10 mouse cellular contexts compared by ENCODE assay signal in the genomic region with DNA sequence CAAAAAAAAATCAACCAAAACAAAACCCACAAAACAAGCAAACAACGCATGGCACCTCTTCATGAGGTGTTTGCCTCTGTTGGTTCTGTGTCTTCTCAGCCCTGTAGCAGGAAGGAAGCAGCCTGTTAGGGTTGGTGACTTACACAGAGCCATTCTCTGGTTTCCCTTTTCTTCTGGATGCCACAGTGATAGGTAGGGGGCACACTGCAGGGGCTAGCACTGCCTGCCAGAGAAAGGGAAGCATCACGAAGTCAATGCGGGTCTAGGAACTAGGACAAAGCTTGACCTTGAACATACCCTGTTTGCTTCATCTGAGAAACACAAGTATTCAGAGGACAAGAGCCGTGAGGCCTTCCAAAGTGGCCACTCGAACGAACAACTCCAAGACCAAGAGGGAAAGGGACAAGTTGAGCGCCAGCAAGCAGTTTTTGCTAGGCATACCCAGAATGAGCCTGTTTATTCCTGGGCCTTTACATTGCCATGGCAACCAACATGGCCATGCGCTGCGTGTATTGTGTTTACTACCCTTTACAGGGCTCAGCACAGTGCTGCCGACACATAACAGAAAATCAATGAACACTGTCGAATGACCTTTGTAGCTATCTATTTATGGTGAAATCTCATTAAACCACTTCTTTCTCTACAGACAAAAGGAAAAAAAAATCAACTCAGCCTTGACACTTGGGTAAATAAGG.
DNase-seq lines count a peak whose midpoint lies in the region; ATAC-seq and TF ChIP-seq lines count a peak whose summit lies in the region.
"Had no signal": no experiment of that assay in that cellular context is flagged by ENCODE, and none has a peak within 500 bp of the region (broad histone marks: within the 10 kb centered on the region; RNA-seq: fewer than 3 reads in every experiment).

No protein-coding gene starts in this region.

- H3K27me3 ChIP-seq in kidney, embryonic 14.5 days (ENCODE audit: control insufficient read depth, insufficient read depth, low read length), result no peaks in the 10 kb centered on the region
- H3K27me3 ChIP-seq in hindbrain, embryonic 11.5 days (ENCODE audit: control insufficient read depth, insufficient read depth, low read length), result no peaks in the 10 kb centered on the region
- H3K27me3 ChIP-seq in lung, embryonic 14.5 days (ENCODE audit: insufficient read depth, low read length), result no peaks in the 10 kb centered on the region
- H3K27me3 ChIP-seq in heart, adult 2 months (ENCODE audit: control insufficient read depth, insufficient read depth, low read length), result no peaks in the 10 kb centered on the region
- H3K27me3 ChIP-seq: heart, embryonic 15.5 days had no signal

- no peak for TF ChIP-seq EP300 in heart, adult 2 months (IDR thresholded peaks at IDR 0.05; ENCODE audit: insufficient read depth, low read depth, low read length)

- H3K4me2 ChIP-seq in kidney, embryonic 14.5 days (replicated peaks; ENCODE audit: low read depth, low read length), result no peak overlapping the region
- H3K4me2 ChIP-seq in hindbrain, embryonic 11.5 days (replicated peaks; ENCODE audit: low read depth, low read length), result no peak overlapping the region
- H3K4me2 ChIP-seq in lung, embryonic 14.5 days, result no peak overlapping the region
- H3K4me2 ChIP-seq: heart, embryonic 15.5 days had no signal

- no peak for TF ChIP-seq CTCF in lung, embryonic 14.5 days (IDR thresholded peaks at IDR 0.05; ENCODE audit: low read depth)
- no peak for TF ChIP-seq CTCF in heart, adult 2 months (IDR thresholded peaks at IDR 0.05)

- no peaks in the 10 kb centered on the region for H3K4me1 ChIP-seq in kidney, embryonic 14.5 days (ENCODE audit: control insufficient read depth, insufficient read depth, low read length)
- no peaks in the 10 kb centered on the region for H3K4me1 ChIP-seq in hindbrain, embryonic 11.5 days (replicated peaks; ENCODE audit: control insufficient read depth, insufficient read depth, low read length)
- no peaks in the 10 kb centered on the region for H3K4me1 ChIP-seq in lung, embryonic 14.5 days (ENCODE audit: insufficient read depth)
- no peaks in the 10 kb centered on the region for H3K4me1 ChIP-seq in heart, adult 2 months (ENCODE audit: control insufficient read depth, insufficient read depth, low read length)
- H3K4me1 ChIP-seq: heart, embryonic 15.5 days had no signal

- intact Hi-C loops in heart, adult 2 months (cut with DNase I), result no loop called here

- 0 out of 2 replicates have a peak, but pooled peaks cover 2% of the 10 kb centered on the region for H3K9me3 ChIP-seq in kidney, embryonic 14.5 days (ENCODE audit: control insufficient read depth, low read length)
- H3K9me3 ChIP-seq in hindbrain, embryonic 11.5 days (ENCODE audit: control insufficient read depth, low read length), result no peaks in the 10 kb centered on the region
- H3K9me3 ChIP-seq in lung, embryonic 14.5 days (ENCODE audit: low read depth, low read length), result no peaks in the 10 kb centered on the region
- H3K9me3 ChIP-seq: heart, embryonic 15.5 days had no signal

- no peak for ATAC-seq in kidney, embryonic 14.5 days (ENCODE audit: low FRiP score, low TSS enrichment)
- ATAC-seq in hindbrain, embryonic 11.5 days (ENCODE audit: low FRiP score), result peak; percentile 94
- peak; percentile 31; the same call in 1 of the 2 replicates for ATAC-seq in lung, embryonic 14.5 days (ENCODE audit: insufficient read depth)
- no peak for ATAC-seq in monocyte, adult 5-6 weeks (replicated peaks; ENCODE audit: insufficient number of reproducible peaks, low FRiP score, low TSS enrichment, poor library complexity, severe bottlenecking)

- no peaks in the 10 kb centered on the region for H3K79me2 ChIP-seq in heart, adult 2 months (replicated peaks; ENCODE audit: control insufficient read depth, insufficient read depth, low read length)

- no peak for TF ChIP-seq POLR2A in heart, adult 2 months (IDR thresholded peaks at IDR 0.05; ENCODE audit: insufficient read depth, low read depth, low read length)

- H3K9ac ChIP-seq in kidney, embryonic 14.5 days (ENCODE audit: low read depth, low read length), result no peak overlapping the region
- H3K9ac ChIP-seq in hindbrain, embryonic 11.5 days (ENCODE audit: low read depth, low read length), result no peak overlapping the region
- no peak overlapping the region for H3K9ac ChIP-seq in lung, embryonic 14.5 days
- no peak overlapping the region for H3K9ac ChIP-seq in heart, adult 2 months (ENCODE audit: low read depth, low read length)
- H3K9ac ChIP-seq: heart, embryonic 15.5 days; liver, embryonic 14.5 days had no signal

- WGBS in kidney, embryonic 14.5 days, result 84% methylated on average over 11 of the region's 11 CpGs
- 51% methylated on average over 11 of the region's 11 CpGs for WGBS in hindbrain, embryonic 11.5 days
- 65% methylated on average over 11 of the region's 11 CpGs for WGBS in lung, embryonic 14.5 days
- WGBS in heart, adult 2 months, result 84% methylated on average over 11 of the region's 11 CpGs

- H3K27ac ChIP-seq in kidney, embryonic 14.5 days (ENCODE audit: low read depth, low read length), result no peak overlapping the region
- 0 out of 2 replicates have a peak overlapping the region, but pooled peaks have one; percentile 44 for H3K27ac ChIP-seq in hindbrain, embryonic 11.5 days (ENCODE audit: low read depth, low read length)
- no peak overlapping the region for H3K27ac ChIP-seq in lung, embryonic 14.5 days (ENCODE audit: low read depth)
- no peak overlapping the region for H3K27ac ChIP-seq in heart, adult 2 months
- H3K27ac ChIP-seq: heart, embryonic 15.5 days; liver, embryonic 14.5 days had no signal

- H3K36me3 ChIP-seq in kidney, embryonic 14.5 days (ENCODE audit: control insufficient read depth, insufficient read depth, low read length), result no peaks in the 10 kb centered on the region
- no peaks in the 10 kb centered on the region for H3K36me3 ChIP-seq in hindbrain, embryonic 11.5 days (ENCODE audit: control insufficient read depth, insufficient read depth, low read length)
- H3K36me3 ChIP-seq in lung, embryonic 14.5 days (ENCODE audit: insufficient read depth), result no peaks in the 10 kb centered on the region
- no peaks in the 10 kb centered on the region for H3K36me3 ChIP-seq in heart, adult 2 months (ENCODE audit: control insufficient read depth, insufficient read depth, low read length)
- H3K36me3 ChIP-seq: heart, embryonic 15.5 days had no signal

- peak; percentile 47 for DNase-seq in kidney, adult 11 months
- DNase-seq in hindbrain, embryonic 11.5 days (ENCODE audit: low spot score), result peak; percentile 61
- DNase-seq in lung, embryonic 14.5 days, result no peak
- DNase-seq in retina, embryonic 14.5 days (ENCODE audit: low spot score), result peak; percentile 4
- DNase-seq in heart, adult 2 months, result no peak
- no peak for DNase-seq in cerebellum, adult 11-12 months

- H3K4me3 ChIP-seq in kidney, embryonic 14.5 days (ENCODE audit: low read length), result no peak overlapping the region
- H3K4me3 ChIP-seq in hindbrain, embryonic 11.5 days (ENCODE audit: low read depth, low read length), result no peak overlapping the region
- H3K4me3 ChIP-seq in lung, embryonic 14.5 days (ENCODE audit: low read depth, low read length), result no peak overlapping the region
- H3K4me3 ChIP-seq in heart, adult 2 months, result no peak overlapping the region
- H3K4me3 ChIP-seq: heart, embryonic 15.5 days had no signal

Comparison
In these comparisons a context has a peak if more than half of its experiments do, and no peak if none do; other contexts are left out.
1. DNase-seq: peak in kidney, adult 11 months (single experiment), hindbrain, embryonic 11.5 days (single experiment) and retina, embryonic 14.5 days (single experiment); none in lung, embryonic 14.5 days (single experiment), heart, adult 2 months (0 of 2) and cerebellum, adult 11-12 months (single experiment).
2. ATAC-seq: peak in hindbrain, embryonic 11.5 days (single experiment) and lung, embryonic 14.5 days (single experiment); none in kidney, embryonic 14.5 days (single experiment) and monocyte, adult 5-6 weeks (single experiment).